Comparison of ENCODE assay signal across 8 mouse cellular contexts in genomic region chrX:13344701-13345100, GRCm38 (mm10).
DNase-seq lines count a peak whose midpoint lies in the region; TF ChIP-seq lines count a peak whose summit lies in the region.

No protein-coding gene starts in this region.

- H3K4me1 ChIP-seq in cerebellum, adult 2 months (ENCODE audit: control insufficient read depth, insufficient read depth, low read length): no peaks in the 10 kb centered on the region

- H3K27ac ChIP-seq in cerebellum, adult 2 months (ENCODE audit: insufficient read depth, low read length): no peak overlapping the region

- H3K27me3 ChIP-seq in cerebellum, adult 2 months (ENCODE audit: control insufficient read depth, insufficient read depth, low read length): no peaks in the 10 kb centered on the region

- no peak overlapping the region for H3K4me3 ChIP-seq in cerebellum, adult 2 months (replicated peaks; ENCODE audit: insufficient read depth, low read depth, low read length)

- 64% methylated on average over 5 of the region's 5 CpGs for WGBS in cerebellum, adult 2 months

- no peak for TF ChIP-seq POLR2A in cerebellum, adult 2 months (IDR thresholded peaks at IDR 0.05; ENCODE audit: borderline replicate concordance, insufficient read depth, low read length)

- DNase-seq in cerebellum, adult 9-10 months: peak; percentile 2
- no peak for DNase-seq in cerebellum, adult 2 months
- peak; percentile 7 for DNase-seq in brain, adult 2 months (ENCODE audit: low read depth, low spot score)
- DNase-seq in gastrocnemius, postnatal 25 days: peak; percentile 9
- peak; percentile 23 for DNase-seq in kidney, adult 11 months
- DNase-seq in lung, postnatal 10 days: peak; percentile 64
- DNase-seq in thymus, postnatal 25 days: peak; percentile 40
- DNase-seq in urinary bladder, postnatal 25 days (ENCODE audit: low spot score): no peak

- no peak for TF ChIP-seq CTCF in cerebellum, adult 2 months (IDR thresholded peaks at IDR 0.05; ENCODE audit: borderline replicate concordance, insufficient read depth, low read depth, low read length)

Comparison
In these comparisons a context has a peak if more than half of its experiments do, and no peak if none do; other contexts are left out.
1. DNase-seq: peak in cerebellum, adult 9-10 months (single experiment), brain, adult 2 months (single experiment), gastrocnemius, postnatal 25 days (single experiment), kidney, adult 11 months (single experiment), lung, postnatal 10 days (single experiment) and thymus, postnatal 25 days (single experiment); none in cerebellum, adult 2 months (0 of 2) and urinary bladder, postnatal 25 days (single experiment).